Mouse (Mus musculus): ENCODE results near the gene Tbc1d16.

- TF ChIP-seq CTCF (IDR thresholded peaks at IDR 0.05; ENCODE audit: insufficient read depth, low read length) (no peak), POLR2A (IDR thresholded peaks at IDR 0.05; ENCODE audit: borderline replicate concordance, extremely low read depth, low read depth, low read length) (no peak)
Measured at GRCm38 (mm10) chr11:119124536-119124935, 103.8 kb downstream of the Tbc1d16 start.
